Mouse (Mus musculus) kidney, embryonic 14.5 days (tissue): ENCODE results near the gene Efs. TPM values are rescaled to one million over a fixed set of nuclear protein-coding genes. Genes with fewer than 3 reads are reported as not detected.

Experiments
- ATAC-seq: fragments of 200-750 bp; cut with Nextera tagmentation; 2 replicates; pipeline ENCODE4 v1.8.0; 2017; ENCODE audit warnings: moderate number of reproducible peaks, mild to moderate bottlenecking, moderate TSS enrichment, moderate library complexity; ENCODE audit not compliant: low FRiP score, low TSS enrichment
- H3K27ac ChIP-seq: fragments of 300-500 bp; sonication (generic); 2 replicates; pipeline ENCODE4 v1.5.1; 2014; ENCODE audit warnings: low read depth, mild to moderate bottlenecking, low read length, moderate library complexity, mixed read lengths
- H3K27me3 ChIP-seq: fragments of 300-500 bp; sonication (generic); 2 replicates; pipeline ENCODE4 v1.6.1; 2014; ENCODE audit warnings: mild to moderate bottlenecking, low read length; ENCODE audit not compliant: control insufficient read depth, insufficient read depth
- H3K36me3 ChIP-seq: fragments of 300-500 bp; sonication (generic); 2 replicates; pipeline ENCODE4 v1.6.1; 2014; ENCODE audit warnings: low read length, mixed read lengths; ENCODE audit not compliant: control insufficient read depth, insufficient read depth
- H3K4me1 ChIP-seq: fragments of 300-500 bp; sonication (generic); 2 replicates; pipeline ENCODE4 v1.6.1; 2014; ENCODE audit warnings: low read length, mixed read lengths; ENCODE audit not compliant: control insufficient read depth, insufficient read depth
- H3K4me2 ChIP-seq: fragments of 300-500 bp; sonication (generic); replicated peaks from 2 replicates; pipeline ENCODE4 v1.6.1; 2014; ENCODE audit warnings: low read depth, mild to moderate bottlenecking, low read length
- H3K4me3 ChIP-seq: fragments of 300-500 bp; sonication (generic); 2 replicates; pipeline ENCODE4 v1.5.1; 2014; ENCODE audit warnings: mild to moderate bottlenecking, low read length
- H3K9ac ChIP-seq: fragments of 300-500 bp; sonication (generic); 2 replicates; pipeline ENCODE4 v1.6.1; 2014; ENCODE audit warnings: low read depth, mild to moderate bottlenecking, low read length, moderate library complexity
- H3K9me3 ChIP-seq: fragments of 300-500 bp; sonication (generic); 2 replicates; pipeline ENCODE4 v1.6.1; 2016; ENCODE audit warnings: low read length; ENCODE audit not compliant: control insufficient read depth
- WGBS: fragments of 180-500 bp; shearing (Covaris S2); extraction: QIAGEN DNeasy Blood & Tissue Kit; methylation state at CpG from one replicate; pipeline ENCODE4 v1.1.7; 2014; 5-methylcytosine and 5-hydroxymethylcytosine counted together
- polyA plus RNA-seq: library from polyadenylated mRNA; unstranded; fragments of >200 nt; fragmentation: Nextera tagmentation; extraction: Ambion mirVana; gene quantifications from 2 replicates; pipeline ENCODE4 v1.2.1, GENCODE M21; 2014

Efs gene
- polyA plus RNA-seq, 1 experiment from 2014 or later: 33.8 TPM

DNA sequence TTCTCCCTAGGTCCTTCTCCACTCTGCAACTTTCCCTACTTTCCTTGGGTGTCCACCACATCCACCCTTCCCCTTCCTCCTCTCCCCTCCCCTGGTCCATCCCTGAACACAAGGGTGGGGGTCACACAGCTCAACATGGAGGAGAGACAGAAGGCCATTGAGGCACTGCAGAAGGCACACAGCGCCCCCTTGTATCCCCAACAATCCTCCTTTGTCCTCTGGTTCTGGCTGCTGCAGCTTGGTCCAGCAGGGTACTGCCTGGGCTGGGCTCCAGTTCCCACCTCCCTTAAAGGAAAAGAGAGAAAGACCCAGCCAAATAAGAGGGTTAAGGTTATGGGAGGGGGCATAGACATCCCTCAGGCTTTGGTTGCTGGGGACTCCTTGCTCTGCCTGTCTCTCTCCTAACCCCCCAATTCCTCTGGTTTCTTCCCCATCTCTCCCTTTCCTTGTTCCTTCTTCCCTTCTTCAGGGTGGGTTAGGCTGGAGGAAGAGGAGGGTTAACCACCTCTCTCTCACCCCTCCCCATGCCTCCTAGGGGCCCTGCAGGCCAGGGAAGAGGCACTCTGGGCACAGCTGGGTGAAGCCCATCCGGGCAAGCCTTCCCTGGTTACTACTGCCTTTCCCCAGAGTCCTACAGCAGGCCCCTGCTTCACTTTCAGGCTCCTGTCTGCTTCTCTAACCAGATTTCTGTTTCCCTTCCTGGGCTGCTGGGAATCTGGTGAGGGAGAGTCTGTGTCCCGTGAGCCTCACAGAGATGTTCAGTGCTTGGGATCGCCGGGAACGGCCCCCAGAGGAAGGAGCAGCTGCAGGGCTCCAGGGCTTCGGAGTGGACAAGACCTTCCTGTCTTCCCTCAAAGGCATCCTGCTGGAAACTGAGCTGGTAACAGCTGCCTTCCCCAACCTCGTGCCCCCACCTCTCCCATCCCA, 10.2 kb upstream of the Efs start, which contains the start of gene Cmtm5:
Gene Cmtm5, plus strand, starts transcription at position 358 of the 927 bp plus-strand sequence.
- H3K9ac ChIP-seq: peak within 1 kb of the TSS; percentile 37
- peak within 1 kb of the TSS; percentile 63 for H3K27ac ChIP-seq
- H3K4me1 ChIP-seq: peaks cover 24% of the 10 kb centered on the region
- no peaks in the 10 kb centered on the region for H3K27me3 ChIP-seq
- H3K4me2 ChIP-seq: 0 out of 2 replicates have a peak within 1 kb of the TSS, but pooled peaks have one; percentile 15
- no peaks in the 10 kb centered on the region for H3K36me3 ChIP-seq
- 24% methylated on average over 8 of the region's 8 CpGs for WGBS
- no peak within 1 kb of the TSS for H3K4me3 ChIP-seq
- peak; percentile 22; the same call in 1 of the 2 replicates for ATAC-seq
- H3K9me3 ChIP-seq: no peaks in the 10 kb centered on the region

GRCm38 (mm10) chr14:54932645-54933150, 6.8 kb upstream of the Efs start, which contains the start of gene Il25:
Il25 (plus strand) TSS chr14:54932695.
- peaks cover 17% of the 10 kb centered on the region for H3K4me1 ChIP-seq
- no peak within 1 kb of the TSS for H3K27ac ChIP-seq
- H3K4me3 ChIP-seq: no peak within 1 kb of the TSS
- ATAC-seq: 0 out of 2 replicates have a peak, but pooled peaks have one; percentile 14
- H3K4me2 ChIP-seq: no peak within 1 kb of the TSS
- H3K9ac ChIP-seq: no peak within 1 kb of the TSS
- H3K27me3 ChIP-seq: no peaks in the 10 kb centered on the region
- 28% methylated on average over 6 of the region's 6 CpGs for WGBS
- no peaks in the 10 kb centered on the region for H3K9me3 ChIP-seq
- no peaks in the 10 kb centered on the region for H3K36me3 ChIP-seq

- no peak for ATAC-seq
- no peaks in the 10 kb centered on the region for H3K27me3 ChIP-seq
- H3K9ac ChIP-seq: no peak overlapping the region
- H3K9me3 ChIP-seq: no peaks in the 10 kb centered on the region
- 31% methylated on average over 2 of the region's 2 CpGs for WGBS
- no peak overlapping the region for H3K4me2 ChIP-seq
- no peaks in the 10 kb centered on the region for H3K36me3 ChIP-seq
- no peak overlapping the region for H3K27ac ChIP-seq
- no peak overlapping the region for H3K4me3 ChIP-seq
- H3K4me1 ChIP-seq: peaks cover 16% of the 10 kb centered on the region
Observed at GRCm38 (mm10) chr14:54930431-54930830, 4.5 kb upstream of the Efs start.

GRCm38 (mm10) chr14:54929801-54930200, 3.9 kb upstream of the Efs start:
- no peak for ATAC-seq
- 68% methylated on average over 5 of the region's 5 CpGs for WGBS
- no peaks in the 10 kb centered on the region for H3K27me3 ChIP-seq
- H3K4me2 ChIP-seq: no peak overlapping the region
- H3K9ac ChIP-seq: no peak overlapping the region
- peaks cover 22% of the 10 kb centered on the region for H3K4me1 ChIP-seq
- no peak overlapping the region for H3K27ac ChIP-seq
- H3K4me3 ChIP-seq: no peak overlapping the region
- no peaks in the 10 kb centered on the region for H3K36me3 ChIP-seq
- H3K9me3 ChIP-seq: no peaks in the 10 kb centered on the region

- Histone ChIP-seq H3K36me3 (peaks cover 3% of the 10 kb centered on the region; the same call in 1 of the 2 replicates), H3K27ac (peak overlapping the region; percentile 99), H3K9me3 (peaks cover under 1% of the 10 kb centered on the region; the same call in 1 of the 2 replicates), H3K4me2 (peak overlapping the region; percentile 93), H3K27me3 (no peaks in the 10 kb centered on the region), H3K4me3 (peak overlapping the region; percentile 50), H3K4me1 (peaks cover 23% of the 10 kb centered on the region), H3K9ac (peak overlapping the region; percentile 86; the same call in 1 of the 2 replicates)
- no peak for ATAC-seq
- 13% methylated on average over 7 of the region's 7 CpGs for WGBS
Observed at GRCm38 (mm10) chr14:54927296-54927695, 1.4 kb upstream of the Efs start.

DNA sequence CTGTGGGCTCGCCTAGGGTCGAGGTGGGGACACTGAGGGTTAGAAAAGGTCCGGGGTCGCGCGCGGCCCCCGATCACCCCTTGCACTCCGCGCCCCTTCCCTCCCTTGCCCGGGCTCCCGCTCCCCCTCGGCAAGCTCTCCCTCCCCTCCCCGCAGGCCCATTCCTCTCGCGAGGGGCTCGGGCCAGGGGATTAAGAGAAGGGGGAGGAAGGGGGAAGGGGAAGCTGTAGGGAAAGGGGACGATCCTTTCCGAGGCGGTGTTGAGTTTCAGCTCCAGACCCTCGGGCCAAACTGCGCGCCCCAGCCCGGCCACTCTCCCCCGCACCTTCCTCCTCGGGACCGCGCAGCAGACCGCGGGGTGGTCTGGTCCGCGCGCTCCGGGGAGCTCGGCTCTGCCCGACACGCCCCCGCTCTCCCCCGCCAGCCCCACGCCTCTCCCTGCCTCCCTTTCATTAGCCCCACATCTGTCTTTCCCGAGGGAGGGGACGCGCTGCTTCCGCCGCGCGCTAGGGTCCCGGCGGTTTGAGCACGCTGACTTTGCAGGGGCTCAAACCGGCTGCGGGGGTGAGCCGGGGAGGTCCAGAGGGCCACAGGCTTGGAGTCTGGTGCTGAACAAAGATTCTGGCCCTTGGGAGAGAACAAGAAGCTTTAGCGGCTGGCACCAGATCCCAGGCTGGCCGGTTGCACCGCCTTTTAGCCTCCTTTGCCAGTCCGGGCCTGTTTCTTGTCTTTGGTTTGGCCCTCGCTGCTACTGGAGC, 654 bp upstream of the Efs start:
- Histone ChIP-seq H3K27ac (peak overlapping the region; percentile 99), H3K4me1 (peaks cover 23% of the 10 kb centered on the region), H3K4me3 (peak overlapping the region; percentile 50), H3K9me3 (peaks cover 7% of the 10 kb centered on the region), H3K4me2 (peak overlapping the region; percentile 93), H3K9ac (peak overlapping the region; percentile 86), H3K36me3 (peaks cover 9% of the 10 kb centered on the region; the same call in 1 of the 2 replicates), H3K27me3 (no peaks in the 10 kb centered on the region)
- WGBS: under 1% methylated on average over 54 of the region's 58 CpGs
- peak; percentile 88 for ATAC-seq

- Histone ChIP-seq H3K4me1 (peaks cover 23% of the 10 kb centered on the region), H3K4me3 (peak overlapping the region; percentile 50), H3K27me3 (no peaks in the 10 kb centered on the region), H3K9ac (peak overlapping the region; percentile 86), H3K27ac (peak overlapping the region; percentile 99), H3K9me3 (peaks cover 16% of the 10 kb centered on the region), H3K4me2 (peak overlapping the region; percentile 93), H3K36me3 (peaks cover 20% of the 10 kb centered on the region)
- WGBS: 16% methylated on average over 7 of the region's 7 CpGs
- peak; percentile 53 for ATAC-seq
Observed at GRCm38 (mm10) chr14:54924641-54925348, 1.1 kb downstream of the Efs start.

- Histone ChIP-seq H3K9me3 (peaks cover 16% of the 10 kb centered on the region), H3K27ac (no peak overlapping the region), H3K36me3 (peaks cover 59% of the 10 kb centered on the region), H3K27me3 (no peaks in the 10 kb centered on the region), H3K4me3 (no peak overlapping the region), H3K4me1 (peaks cover 11% of the 10 kb centered on the region), H3K4me2 (no peak overlapping the region), H3K9ac (no peak overlapping the region)
- no peak for ATAC-seq
- 89% methylated on average over 16 of the region's 16 CpGs for WGBS
Observed at GRCm38 (mm10) chr14:54920076-54920685, 5.7 kb downstream of the Efs start.
